Mouse (Mus musculus): ENCODE results near the gene Bach2. TPM values are rescaled to one million over a fixed set of nuclear protein-coding genes. Genes with fewer than 3 reads are reported as not detected.

Gene Bach2
- total RNA-seq, 2 experiments from 2014 or later = 15.1 to 16.1 TPM

DNA sequence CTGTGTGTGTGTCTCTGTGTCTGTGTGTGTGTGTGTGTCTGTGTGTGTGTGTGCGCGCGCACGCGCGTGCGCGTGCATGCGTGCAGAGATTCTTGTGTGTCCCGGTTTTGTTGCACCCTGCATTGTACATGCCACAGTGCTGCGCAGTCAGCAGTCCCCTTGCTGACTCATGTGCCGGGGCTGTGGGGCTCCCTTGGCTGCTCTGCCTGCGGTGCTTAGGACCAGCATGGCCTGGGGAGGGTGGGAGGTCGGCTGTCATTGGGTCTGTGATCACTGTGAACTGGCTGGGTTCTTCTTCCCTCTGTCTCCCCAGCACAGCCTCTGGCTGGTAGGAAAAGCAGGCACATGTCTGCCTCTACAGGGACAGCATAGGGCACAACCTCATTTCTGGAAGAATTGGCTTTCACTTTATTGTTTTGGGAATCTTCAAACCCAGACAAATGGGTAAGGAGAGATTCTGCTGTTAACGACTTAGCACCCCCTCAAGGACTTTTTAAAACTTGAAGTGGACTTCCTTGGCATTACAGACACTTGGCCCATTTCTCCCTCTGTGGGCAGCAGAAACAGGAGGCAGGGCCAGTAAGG lies 11.2 kb downstream of the Bach2 start:
- peak in 1 of 2 experiments; percentile 40 for DNase-seq (ENCODE audit: low spot score in 2 of 2)

DNA sequence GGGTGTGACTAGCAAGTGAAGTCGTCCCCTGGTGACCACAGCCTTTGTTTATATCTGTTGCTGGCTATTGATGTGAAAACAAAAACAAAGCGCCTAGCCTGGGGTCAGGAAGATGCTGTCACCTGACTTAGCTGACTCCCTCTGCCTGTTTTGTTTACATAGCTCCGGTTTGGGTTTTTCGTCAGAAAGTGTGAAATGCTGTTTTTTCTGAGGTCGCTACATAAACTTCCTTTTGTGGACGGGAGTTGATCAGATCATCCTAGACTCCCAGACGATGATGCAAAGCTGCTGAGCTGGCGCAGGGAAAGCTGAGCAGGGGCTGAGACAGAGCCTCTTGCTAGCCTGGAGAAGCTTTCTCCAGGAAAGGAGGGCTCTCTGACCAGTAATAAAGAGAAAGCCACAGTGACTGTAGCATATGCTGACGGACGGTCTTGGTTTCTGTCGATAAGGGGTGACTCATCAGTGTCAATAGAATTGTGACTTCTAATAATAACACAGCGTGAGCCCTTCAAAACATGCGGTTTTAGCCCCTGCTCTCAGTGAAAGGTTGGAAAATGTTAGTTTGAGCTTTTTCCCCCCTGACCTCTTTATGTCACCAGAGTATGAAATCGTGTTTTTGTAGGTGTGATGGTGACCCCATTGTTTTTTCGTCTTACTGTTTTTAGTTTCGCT lies 11.9 kb downstream of the Bach2 start:
- peak in 1 of 2 experiments; percentile 36 for DNase-seq (ENCODE audit: low spot score in 2 of 2)

DNA sequence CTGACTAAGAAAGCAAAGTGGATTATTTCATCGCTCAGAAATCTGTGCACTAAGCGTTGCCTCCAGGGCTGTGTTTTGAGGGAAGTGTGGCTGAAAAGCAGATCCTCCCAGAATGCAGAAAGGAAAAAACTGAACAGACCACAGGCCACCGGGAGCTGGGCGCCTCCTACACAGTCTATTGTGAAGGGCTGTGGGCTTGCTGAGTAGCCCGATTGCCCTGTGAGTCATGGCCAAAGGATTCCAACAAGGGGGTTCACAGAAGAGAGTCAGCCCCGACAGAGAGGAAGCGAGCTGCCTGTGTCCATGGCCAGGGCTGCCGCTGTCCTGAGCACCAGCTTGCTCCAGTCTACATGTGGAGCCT lies 12.4 kb downstream of the Bach2 start:
- peak in 1 of 2 experiments; percentile 52 for DNase-seq (ENCODE audit: low spot score in 2 of 2)

DNA sequence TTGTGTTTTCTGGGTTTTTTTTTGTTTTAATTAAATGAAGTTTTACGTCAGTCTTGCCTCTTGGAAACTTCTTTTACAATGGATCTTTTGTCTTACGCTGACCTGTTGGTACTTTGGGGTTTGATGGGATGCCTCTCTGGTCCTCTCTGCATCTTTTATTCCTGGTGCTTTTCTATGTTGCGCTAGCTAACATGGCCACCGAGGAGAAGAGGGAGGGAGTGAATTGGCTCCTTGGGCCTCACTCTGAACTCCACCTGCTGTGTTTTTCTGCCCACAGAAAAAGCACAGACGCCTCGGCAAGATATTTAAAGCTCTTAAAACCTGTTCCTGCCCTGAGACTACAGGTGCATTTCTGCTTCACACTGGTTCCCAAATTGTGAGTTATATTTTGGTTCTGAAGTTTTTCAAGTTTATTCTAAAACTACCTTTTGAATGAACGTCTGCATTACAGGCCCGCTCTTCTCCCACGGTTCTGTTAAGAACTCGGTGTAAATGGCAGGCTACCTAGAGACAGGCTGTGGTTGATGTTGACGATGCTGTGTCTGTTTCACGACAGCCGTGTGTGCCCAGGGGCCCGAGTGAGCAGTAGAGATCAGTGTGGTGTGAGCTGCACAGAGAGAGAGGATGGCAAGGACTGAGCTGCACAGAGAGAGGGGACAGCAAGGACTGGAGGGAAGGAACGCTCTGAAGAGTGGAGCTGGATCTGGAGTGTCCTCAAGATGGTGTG lies 13.5 kb downstream of the Bach2 start:
- DNase-seq (ENCODE audit: low spot score in 2 of 2) = no peak

DNA sequence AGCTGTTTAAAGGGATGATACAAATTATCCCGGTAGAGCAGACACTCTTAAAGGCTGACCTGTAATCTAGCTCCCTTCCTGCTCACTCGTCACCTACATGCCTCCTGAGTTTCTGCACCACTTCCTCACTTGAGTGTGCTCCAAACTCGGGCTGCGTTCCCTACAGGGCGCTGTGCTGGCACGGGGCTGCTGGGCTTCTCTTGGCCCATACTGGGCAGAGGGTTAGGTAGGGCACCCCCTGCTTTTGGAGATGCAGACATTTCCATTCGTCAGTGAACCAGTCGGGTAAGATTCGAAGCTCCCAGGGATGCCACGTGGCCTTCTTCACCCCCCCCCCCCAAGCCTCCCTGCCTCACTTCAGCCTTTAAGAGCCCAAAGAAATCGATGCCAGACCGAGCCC lies 19.1 kb downstream of the Bach2 start:
- no peak for DNase-seq (ENCODE audit: low spot score in 2 of 2)

DNA sequence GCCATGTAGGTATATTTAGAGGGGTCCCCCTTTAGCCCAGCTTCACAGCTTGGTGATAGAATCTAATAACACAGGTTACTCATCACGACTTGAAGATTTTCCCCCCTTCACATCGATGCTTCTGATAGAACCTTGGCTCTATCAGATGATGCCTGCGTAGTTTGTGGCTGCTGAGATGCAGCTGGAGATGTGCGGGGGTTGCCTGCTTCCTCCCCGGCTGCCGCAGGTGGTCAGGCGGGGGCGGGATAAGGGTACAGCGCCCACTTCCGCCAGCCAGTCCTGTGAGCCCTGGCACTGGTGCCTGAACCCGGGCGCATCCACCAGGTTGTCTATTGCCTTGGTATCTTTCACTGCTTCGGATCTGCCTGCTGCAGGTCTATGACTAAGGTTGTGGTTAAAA lies 19.5 kb downstream of the Bach2 start:
- DNase-seq (ENCODE audit: low spot score in 2 of 2) = no peak

DNA sequence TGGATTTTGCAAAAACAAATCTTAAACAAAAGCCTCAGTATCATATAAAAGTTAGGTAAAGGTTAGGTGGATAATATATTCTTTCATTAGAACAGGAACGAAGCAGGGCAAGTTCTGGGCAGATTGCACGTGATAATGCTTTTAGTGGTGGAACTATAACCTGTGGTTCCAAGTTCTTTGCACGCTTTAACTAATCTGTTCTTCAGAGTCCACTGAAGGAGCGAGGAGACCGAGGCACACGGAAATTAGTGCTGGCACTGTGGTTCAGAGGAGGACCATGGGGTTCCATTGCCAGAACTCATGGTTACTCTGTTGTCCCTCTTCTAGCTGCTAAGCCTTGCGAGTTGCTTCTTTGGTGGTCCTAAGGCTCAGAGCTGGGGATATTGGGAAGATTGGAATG lies 20.0 kb downstream of the Bach2 start:
- no peak for DNase-seq (ENCODE audit: low spot score in 2 of 2)

DNA sequence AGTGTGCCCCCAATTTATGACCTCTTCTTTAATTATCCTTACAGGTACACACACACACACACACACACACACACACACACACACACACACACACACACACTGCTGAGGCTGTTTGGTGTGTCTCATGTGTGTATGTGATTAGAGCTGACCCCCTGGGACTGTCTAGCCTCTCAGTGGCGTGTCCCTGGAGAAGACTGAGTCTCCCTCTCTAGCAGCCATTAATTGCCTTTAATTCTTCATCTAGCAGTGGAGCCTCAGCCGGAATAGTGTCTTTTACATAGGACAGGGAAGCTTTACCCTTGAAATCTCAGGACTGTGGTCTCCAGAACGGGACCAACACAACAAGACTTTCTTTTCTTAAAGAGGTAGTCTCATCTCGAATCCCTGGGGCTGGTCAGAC lies 22.3 kb downstream of the Bach2 start:
- no peak for DNase-seq (ENCODE audit: low spot score in 2 of 2)

DNA sequence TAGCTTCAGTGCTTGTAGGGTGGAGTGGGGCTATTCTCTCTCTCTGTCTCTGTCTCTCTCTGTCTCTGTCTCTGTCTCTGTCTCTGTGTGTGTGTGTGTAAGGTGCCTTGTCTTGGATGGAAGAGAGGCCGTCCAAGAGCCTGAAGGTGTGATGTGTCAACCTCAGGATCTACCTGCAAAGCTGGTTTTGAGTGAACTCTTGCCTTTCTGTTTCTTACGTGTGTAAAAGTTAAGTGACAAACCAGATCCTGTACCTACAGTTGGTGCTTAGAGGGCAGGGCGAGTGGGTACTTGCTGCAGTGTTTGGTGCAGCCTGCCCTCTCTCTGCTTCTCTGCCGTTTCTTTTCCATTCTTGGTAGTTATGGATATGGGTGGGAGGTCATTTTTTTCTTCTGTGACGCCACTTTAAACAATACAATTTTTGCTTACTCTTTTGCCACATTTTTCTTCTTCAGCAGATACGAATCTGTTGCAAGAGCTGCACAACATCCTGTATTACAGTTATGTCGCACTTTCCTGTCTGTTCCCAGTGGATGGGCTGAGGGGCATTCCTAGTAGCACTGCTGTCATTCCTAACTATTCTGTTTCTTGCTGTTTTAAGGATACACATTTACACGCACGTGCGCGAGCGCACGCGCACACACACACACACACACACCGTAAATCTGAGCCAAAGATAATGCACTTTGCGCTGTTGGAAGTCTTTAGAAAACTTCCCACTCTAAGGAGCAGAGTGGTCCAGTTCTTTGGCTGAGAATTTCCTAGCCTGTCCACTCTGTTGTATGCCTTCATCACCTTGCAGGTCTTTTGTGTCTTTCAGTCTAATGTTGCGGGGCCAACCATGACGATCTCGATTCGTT lies 24.5 kb downstream of the Bach2 start:
- no peak for DNase-seq (ENCODE audit: low spot score in 2 of 2)

DNA sequence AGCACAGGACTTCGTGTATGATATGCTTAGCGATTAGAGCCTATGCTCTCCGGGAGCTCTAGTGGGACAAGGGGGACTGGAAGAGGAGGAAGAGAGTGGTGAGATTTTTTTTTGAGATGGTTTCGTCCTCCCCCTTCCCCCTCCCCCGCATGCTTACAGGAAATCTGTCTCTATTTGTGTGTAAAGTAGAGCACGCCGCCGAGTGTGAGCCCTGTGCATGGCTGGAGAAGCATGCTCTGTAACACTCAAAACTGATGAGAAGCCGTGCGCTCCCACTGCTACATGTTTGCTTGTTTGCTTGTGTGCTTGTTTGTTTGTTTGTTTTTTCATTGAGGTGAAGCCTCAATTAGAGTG lies 25.1 kb downstream of the Bach2 start:
- no peak for DNase-seq (ENCODE audit: low spot score in 2 of 2)

DNA sequence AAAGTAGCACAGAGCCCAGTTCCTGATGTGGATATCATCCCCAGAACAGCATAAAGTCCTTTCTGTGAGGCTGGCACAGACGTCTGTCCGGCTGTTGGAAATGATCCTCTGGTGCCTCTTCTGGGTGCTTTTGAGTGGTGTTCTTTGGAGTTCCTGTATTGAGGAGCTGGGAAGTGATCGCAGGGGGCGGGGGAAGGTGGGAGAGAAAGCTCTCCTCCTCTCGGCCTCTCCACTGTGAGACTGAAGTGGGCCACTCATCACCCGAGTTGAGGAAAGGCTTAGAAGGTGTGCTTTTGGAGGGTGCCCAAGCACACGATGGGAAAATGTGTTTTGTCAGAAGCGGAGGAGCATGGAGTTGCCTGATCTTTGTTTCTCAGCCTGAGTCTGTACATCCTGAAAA lies 26.3 kb downstream of the Bach2 start:
- no peak for DNase-seq (ENCODE audit: low spot score in 2 of 2)

DNA sequence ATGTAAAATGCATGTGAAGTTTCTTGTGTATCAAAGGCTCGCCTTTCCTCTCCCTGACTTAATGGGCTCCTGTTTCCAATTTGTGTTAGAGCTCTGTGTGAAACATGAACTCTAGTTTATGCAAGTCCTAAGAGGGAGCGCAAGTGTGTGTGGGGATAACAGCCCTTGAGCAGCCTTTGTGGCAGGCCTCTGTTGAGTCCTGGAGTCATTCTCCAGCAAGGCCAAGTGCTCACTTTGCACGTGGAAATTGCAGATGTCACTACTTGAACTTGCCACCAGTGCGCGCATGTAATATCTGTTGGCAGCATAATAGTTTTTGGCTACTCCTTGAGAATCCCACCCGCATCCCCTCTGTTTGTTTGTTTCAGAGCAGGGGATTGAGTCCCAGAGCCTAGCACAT lies 28.1 kb downstream of the Bach2 start:
- DNase-seq (ENCODE audit: low spot score in 2 of 2) = no peak

DNA sequence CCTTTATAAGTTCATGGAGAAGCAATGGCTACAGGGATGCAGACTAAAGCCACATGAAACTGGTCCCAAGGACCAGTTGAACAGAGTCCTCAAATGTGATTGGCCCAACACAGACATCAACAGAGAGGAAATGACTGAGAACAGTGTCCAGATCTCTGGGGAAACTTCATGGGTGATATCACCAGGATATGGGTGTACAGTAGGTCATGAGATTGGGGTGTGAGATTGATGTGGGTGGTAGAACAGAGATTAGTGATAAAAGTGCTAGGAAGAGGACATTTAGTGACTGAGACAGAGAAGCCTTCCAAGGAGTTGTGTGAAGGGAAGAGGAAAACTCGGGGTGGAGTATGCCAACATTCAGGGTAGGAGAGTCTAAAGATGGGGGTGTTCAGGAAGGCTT lies 29.4 kb downstream of the Bach2 start:
- no peak for DNase-seq (ENCODE audit: low spot score in 2 of 2)

DNA sequence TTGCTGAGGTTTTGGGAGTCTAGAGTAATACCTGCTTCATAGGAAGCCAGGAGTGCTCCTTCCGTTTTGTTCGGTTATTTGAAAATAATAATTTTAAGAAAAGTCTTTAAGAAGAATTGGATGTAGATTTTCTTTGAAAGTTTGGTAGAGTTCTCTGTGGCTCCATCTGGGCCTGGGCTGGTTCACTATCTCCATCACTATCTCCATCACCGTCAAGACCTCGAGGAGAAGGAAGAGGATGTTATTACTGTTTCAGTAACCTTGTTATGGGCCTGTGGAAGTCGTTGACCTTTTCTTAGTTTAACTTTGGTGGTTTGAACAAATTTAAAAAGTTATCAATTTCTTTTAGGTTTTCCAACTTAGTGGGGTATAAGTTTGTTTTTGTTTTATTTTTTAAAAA lies 33.8 kb downstream of the Bach2 start:
- DNase-seq (ENCODE audit: low spot score in 2 of 2) = no peak

DNA sequence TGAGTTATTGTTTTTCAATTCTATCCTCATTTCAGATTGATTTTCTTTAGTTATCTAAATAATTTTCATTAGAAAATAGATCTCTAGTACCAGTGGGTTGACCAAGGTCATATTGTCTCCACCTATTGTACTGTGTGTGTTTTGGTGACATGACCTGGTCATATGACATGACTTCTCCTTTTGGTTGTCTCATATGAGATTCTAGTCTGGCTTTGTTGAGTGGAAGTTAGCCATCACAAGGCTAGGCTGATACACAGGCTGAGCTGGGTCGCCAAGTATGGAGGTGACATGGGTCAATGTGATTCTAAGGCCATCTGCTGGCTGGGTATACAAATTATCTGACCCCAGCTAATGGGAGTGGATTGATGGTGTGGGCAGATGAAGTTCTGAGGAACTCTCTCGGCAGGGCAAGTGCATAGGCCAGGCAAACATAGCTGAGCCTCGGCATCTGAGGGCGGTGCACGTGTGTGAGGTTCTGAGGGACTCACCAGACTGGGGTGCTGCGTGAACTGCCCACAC lies 36.2 kb downstream of the Bach2 start:
- DNase-seq (ENCODE audit: low spot score in 2 of 2) = no peak

DNA sequence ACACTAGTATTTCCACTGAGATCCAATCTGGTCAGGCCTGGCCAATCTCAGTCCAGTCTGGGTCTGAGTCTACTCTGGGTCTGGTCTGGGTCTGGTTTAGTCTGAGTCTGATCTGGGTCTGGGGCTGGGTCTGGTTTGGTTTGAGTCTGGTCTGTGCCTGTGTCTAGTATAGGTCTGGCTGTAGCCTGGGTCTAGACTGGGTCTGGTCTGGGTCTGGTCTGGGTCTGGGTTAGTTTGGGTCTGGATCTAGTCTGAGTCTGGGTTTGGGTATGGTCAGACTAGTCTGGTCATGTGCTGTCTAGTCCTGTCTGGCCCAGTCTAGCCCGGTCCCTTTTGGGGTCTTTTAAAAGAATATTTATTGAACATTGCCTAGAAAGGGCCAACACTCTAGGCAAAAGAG lies 41.2 kb downstream of the Bach2 start:
- DNase-seq (ENCODE audit: low spot score in 2 of 2) = no peak

DNA sequence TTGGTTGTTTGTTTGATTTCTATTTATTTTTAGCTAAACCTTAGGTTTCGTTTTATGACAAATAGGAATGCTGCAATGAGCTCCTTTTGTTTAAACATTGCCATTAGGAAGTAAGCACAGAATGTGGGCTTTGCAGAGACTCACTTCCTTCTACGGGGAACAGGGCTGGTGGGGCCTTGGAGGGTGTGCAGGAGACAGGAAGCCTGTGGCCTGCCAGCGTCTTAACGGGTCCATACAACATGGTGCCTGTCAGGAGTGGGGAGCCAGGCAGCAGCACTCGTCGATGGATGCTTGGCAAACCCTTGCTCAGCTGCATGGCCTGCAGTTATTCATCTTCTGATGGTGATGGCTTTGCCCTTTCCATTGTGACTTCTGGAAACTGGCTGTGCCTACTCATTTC lies 41.8 kb downstream of the Bach2 start:
- no peak for DNase-seq (ENCODE audit: low spot score in 2 of 2)

DNA sequence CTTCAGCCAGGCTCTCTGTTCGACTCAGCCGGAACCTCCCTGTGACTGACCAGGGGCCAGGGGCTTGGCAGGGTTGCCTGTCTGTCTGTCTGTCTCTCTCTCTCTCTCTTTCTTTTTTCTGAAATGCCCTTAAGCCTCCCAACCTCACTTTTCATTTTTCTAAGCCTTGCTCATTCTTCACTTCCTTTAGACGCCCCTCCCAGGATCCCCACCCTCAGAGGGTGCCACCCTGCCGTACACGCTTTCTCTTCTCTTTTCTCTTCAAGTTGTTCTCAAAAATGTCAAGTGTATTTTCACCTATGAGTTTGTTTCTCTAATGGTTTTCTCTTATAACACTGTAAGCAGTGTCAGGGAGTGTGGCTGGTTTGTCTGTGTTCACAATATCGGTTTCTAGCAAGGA lies 42.7 kb downstream of the Bach2 start:
- DNase-seq (ENCODE audit: low spot score in 2 of 2) = no peak

DNA sequence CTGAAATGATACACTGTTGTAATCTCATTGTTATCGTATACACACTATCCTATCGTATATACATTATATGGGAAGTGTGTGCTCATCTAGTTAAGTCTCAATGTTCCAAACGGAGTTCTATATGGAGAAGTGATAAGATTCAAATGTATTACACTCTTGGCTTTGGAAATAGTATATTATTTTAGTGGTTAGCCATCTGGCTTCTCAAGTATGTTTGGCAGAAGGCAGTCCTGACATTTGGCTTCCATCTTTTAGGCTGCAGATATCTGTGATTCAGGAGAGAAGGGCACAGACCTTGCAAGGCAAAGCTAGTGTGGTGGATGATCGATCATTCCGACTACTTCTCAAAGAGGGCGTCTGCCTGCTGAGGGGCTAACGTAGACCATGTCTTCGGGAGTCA lies 47.8 kb downstream of the Bach2 start:
- DNase-seq (ENCODE audit: low spot score in 2 of 2) = no peak

DNA sequence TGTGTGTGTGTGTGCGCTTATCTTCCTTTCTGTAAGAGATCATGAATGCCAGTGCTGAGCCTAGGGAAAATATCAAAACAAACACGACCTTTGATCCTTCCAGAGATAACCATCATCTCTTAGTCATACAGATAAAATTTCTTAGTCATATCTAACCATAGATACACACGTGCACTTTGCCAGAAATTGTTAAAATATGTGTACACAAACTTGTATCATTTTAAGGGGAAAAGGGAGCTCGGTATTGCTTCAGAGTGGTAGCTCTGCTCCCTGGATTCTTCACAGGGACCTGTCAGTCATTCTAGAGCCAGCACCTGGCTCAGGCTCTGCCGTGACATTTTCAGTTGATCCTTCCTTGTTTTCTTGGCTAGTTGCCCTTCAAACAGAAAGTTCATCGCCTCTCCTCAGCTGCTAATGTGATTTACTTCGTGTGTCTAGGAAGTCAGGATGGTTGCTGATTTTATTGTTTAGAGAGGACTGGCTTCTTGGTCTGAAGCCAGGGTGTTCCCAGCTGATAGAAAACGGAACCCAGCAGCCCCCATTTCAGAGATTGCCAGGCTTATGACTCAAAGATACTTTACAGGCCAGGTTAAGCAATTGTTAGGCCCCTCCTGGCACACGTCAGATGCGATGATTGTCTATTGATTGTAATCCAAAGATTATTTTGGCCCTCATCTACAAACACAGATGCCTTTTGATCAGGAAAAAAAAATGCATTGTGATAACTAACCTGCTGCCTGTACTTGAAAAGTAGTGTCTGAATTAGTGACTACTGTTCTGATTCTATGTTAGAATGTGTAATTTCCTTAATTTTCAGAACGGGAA lies 49.6 kb downstream of the Bach2 start:
- DNase-seq (ENCODE audit: low spot score in 2 of 2) = peak in 1 of 2 experiments; percentile 30

DNA sequence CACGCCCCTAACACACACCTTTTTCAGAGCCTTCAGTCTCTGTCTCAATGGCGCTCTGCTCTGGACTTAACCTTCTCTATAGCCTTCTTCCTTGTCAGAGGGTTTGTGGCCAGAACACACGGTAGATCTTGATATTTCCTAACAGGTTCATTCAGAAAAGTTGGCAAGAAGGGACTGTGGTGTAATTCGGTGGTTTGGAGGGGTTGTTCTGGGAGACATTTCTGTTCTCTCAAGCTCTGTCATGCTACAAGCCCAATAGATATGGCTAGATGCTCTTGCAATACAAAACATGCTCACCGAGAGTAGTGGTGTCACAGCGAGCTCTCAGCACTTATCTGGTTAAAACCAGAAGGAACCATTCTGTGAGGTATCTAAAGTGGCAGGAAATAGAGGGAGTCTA lies 51.2 kb downstream of the Bach2 start:
- no peak for DNase-seq (ENCODE audit: low spot score in 2 of 2)

All from gastrocnemius, postnatal 4 days (tissue).